Mouse (Mus musculus) ES-Bruce4 (cell line): ENCODE data around the gene Hnrnph1.

Experiments
- CTCF ChIP-seq: IDR thresholded peaks from one replicate; pipeline ENCODE4 v1.8.1; 2011; ENCODE audit warnings: low read depth, low read length
- EP300 ChIP-seq: IDR thresholded peaks from 2 replicates; pipeline ENCODE4 v1.6.1; 2011; ENCODE audit warnings: low read depth, low read length; ENCODE audit not compliant: insufficient read depth
- POLR2A ChIP-seq: IDR thresholded peaks from one replicate; pipeline ENCODE4 v1.8.1; 2011; ENCODE audit warnings: low read length; ENCODE audit not compliant: insufficient read depth

GRCm38 (mm10) chr11:50358950-50359861, 17.6 kb upstream of the Hnrnph1 start:
- TF ChIP-seq POLR2A (peak; percentile 43), CTCF (no peak), EP300 (0 out of 2 replicates have a peak, but pooled peaks have one; percentile 14)
